Mouse (Mus musculus) C2C12 (cell line): ENCODE data around the gene Sec16a.

Experiments
- CEBPB ChIP-seq: IDR thresholded peaks from one replicate; pipeline ENCODE4 v1.6.1; 2011; ENCODE audit warnings: low read depth, mild to moderate bottlenecking, control low read depth, moderate library complexity
- CTCF ChIP-seq: IDR thresholded peaks from one replicate; pipeline ENCODE4 v1.5.1; 2011; ENCODE audit not compliant: control insufficient read depth, insufficient read depth, insufficient read length
- MAX ChIP-seq: IDR thresholded peaks from one replicate; pipeline ENCODE4 v1.6.1; 2011; ENCODE audit warnings: mild to moderate bottlenecking, control low read depth

DNA sequence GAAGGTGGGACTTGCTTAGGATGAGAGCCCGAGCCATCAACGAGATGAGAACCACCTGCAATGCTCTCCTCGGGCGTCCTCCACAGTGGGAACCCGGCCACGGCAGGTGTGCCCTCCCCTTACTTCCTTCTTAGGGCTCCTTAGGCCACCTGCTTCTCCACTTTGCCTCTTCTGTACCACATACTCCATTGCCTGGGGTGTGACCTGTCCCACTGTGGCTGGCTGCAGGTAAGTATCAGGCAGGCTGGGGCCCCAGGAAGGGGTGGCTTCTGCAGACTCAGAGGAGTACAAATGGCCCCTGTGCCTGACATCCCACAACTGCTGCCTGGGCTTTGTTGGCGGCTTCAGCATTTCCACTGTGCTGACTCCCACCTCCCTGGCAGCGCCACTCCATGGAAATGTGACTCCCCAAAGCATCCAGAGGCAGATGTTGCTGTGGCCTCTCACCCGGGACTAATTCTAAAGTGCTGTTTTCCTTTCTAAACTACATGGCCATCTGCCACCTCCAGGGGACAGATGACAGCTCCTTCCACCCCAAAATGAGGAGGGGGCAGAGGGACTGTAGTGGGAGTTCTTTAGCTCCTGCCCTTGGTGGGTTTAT is 43.6 kb upstream of the Sec16a start:
- TF ChIP-seq CTCF (no peak), MAX (no peak), CEBPB (no peak)
